Mouse (Mus musculus) left cerebral cortex, adult 8-10 months (tissue): ENCODE measurements around the gene Brwd1. TPM values are rescaled to one million over a fixed set of nuclear protein-coding genes. Genes with fewer than 3 reads are reported as not detected.
"Not testable (repeated sequence)": the region's sequence is repeated elsewhere in the genome, so short reads cannot be mapped to it uniquely, and the experiment has no call there.

ENCODE experiments used
- DNase-seq, 2 experiments: peaks; one replicate each; pipeline ENCODE4 v3.0.0; 2022; ENCODE audit warnings: low spot score in 2 of 2
- microRNA-seq, 2 experiments: library from miRNA; unstranded; fragments of <30 nt; microRNA quantifications; one replicate each; pipeline ENCODE4 v1.2.0; 2022
- total RNA-seq, 4 experiments: library from RNA; stranded (reverse); gene quantifications; 2 replicates each; pipeline ENCODE4 v1.2.4; 2022

The Brwd1 gene
- total RNA-seq, 4 experiments from 2014 or later = 140 to 158 (median 147) TPM

DNA sequence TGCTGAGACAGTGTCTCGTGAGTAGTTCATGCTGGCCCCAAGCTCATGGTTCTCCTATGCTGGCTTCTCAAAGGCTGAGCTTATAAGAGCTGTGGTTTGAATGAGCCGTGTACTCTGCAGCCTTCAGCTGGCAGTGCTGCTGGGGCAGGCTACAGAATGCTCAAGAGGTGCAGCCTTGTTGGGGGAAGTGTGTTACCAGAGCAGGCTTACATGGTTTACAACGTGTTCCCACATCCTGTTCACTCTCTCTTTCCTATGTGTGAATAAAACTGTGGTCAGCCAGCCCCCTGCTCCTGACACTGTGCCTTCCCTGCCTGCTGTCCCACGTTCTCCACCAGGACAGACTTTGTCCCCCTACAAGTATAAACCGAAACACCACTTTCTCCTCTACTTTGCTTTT, 97.4 kb downstream of the Brwd1 start:
- no peak for DNase-seq

- no peak for DNase-seq
These were observed 98.7 kb downstream of the Brwd1 start for GRCm38 (mm10) chr16:95983601-95984000.

- no peak for DNase-seq
These were observed 111.5 kb downstream of the Brwd1 start for GRCm38 (mm10) chr16:95970841-95971240.

- no peak for DNase-seq
These were observed 114.9 kb downstream of the Brwd1 start for GRCm38 (mm10) chr16:95967455-95967854.

GRCm38 (mm10) chr16:95964427-95965023, 117.8 kb downstream of the Brwd1 start:
- DNase-seq = no peak

GRCm38 (mm10) chr16:95961484-95961883, 120.8 kb downstream of the Brwd1 start:
- DNase-seq = not testable (repeated sequence)

DNA sequence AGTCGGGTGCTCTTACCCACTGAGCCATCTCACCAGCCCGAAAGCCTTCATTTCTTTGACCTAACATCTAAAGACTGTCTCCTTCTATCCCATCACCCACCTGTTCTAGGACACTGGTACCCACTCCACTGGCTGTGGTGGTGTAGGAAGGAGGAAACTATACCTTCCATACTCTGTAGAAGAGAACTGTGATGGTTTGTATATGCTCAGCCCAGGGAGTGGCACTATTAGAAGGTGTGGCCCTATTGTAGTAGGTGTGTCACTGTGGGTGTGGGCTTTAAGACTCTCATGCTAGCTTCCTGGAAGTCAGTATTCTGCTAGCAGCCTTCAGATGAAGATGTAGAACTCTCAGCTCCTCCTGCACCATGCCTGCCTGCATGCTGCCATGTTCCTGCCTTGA, 121.6 kb downstream of the Brwd1 start:
- not testable (repeated sequence) for DNase-seq

- no peak for DNase-seq
These were observed 124.2 kb downstream of the Brwd1 start for GRCm38 (mm10) chr16:95958080-95958479.

DNA sequence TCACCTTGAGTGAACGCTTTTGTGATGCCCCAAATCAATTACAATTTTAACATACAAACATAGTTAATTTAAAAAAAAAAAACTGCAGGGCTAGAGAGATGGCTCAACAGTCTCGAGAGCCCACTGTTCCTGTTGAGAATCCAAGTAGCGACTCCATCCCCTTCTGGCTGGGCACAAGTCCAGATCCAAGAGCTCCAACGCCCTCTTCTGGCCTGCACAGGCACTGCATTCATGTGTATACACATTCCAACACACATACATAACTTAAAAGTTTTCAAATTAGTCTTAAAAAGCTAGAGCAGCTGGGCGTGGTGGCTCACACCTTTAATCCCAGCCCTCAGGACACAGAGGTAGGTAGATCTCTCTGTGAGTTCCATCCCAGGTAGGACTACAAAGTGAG, 125.7 kb downstream of the Brwd1 start:
- DNase-seq = no peak

- no peak for DNase-seq
These were observed 126.5 kb downstream of the Brwd1 start for GRCm38 (mm10) chr16:95955716-95956346.

DNA sequence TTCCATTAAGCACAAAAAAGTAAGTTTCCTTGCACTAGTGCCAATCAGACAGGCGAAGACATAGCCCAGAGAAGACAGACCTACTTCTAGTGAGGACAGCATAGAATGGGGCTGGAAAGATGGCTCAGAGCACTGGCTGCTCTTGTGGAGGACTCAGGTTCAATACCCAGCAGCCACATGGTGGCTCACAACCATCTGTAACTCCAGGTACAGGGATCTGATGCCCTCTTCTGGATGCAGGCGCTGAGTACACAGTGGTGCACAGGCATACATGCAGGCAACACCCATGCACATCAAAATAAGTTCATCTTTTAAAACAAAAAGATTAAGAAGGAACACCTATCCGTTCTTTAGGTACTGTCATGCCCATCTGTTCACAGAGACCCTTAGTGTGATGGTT, 128.0 kb downstream of the Brwd1 start:
- DNase-seq = no peak

- DNase-seq = no peak
These were observed 129.1 kb downstream of the Brwd1 start for GRCm38 (mm10) chr16:95953159-95953650.

DNA sequence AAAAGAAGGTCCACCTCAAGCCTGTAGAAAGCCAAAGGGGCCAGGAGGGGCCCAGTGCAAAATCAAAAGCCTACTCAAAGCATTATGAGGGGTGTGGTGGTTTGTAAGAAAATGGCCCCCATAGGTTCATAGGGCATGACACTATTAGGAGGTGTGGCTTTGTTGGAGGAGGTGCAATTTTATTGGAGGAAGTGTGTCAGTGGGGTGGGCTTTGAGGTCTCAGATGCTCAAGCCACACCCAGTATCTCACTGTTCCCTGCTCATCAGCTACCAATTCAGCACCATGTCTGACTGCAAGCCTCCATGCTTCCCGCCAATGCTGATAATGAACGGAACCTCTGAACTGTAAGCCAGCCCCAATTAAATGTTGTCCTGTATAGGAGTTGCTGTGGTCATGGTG, 130.9 kb downstream of the Brwd1 start:
- no peak for DNase-seq

DNA sequence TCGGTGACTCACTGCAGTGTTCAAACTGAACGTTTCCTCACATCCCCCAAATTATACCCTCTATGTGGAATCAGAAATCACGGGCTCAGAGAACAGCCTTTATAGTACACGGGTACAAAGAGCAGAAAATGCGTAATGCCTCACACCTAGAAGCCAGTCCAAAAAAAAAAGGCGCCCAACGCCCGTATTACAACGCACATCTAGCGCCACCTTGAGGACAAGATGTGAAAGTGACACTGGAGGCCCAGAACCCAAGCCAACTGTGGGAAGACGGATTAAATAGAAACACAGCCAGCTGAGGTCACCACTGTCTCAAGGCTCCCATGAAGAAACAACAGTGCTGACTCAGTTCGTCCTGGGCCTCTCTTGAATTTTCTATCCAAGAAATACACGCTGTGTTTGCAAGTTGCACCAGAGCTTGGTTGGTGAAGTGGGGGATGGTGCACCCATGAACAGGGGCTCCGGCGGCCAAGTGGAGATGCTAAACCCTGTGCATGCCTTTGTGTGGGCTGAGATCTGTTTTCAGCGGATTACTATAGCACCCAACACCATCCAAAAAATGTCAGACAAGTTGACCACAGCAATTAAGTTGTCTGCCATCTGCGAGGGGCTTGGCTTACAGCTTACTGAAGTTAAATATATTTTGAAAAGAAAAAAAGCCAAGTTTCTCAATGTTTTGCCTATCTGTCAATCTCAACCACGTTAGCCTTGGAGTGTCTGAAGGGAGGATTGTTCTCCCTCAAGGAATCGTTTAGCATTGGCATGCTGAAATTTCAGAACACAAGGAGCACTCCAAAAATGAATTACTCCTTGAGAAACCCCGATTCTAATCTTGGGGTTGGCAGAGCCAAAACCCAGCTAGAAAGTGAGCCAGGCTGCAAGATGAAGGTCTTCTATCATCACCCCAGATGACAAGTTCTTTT, 136.7 kb downstream of the Brwd1 start:
- DNase-seq = peak; percentile 37 to 68

DNA sequence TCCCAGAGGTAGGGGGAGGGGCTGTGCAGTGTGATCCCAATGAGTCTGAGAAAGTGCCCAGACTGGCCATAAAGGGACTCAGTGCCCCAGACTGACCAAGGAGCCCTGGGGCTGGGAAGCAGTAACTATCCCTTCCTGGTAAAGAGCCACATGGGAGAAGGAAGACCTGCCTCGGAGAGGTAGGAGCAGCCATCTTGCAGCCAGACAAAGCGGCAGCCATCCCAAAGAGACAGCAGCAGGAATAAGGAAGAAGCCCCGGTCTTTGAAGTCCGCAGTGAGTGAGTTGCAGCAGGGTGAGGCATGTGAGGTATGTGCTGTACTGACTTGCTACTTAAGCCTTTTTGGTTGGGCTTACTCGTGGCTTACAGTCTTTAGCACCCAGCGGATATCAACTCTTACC, 139.1 kb downstream of the Brwd1 start:
- no peak for DNase-seq

Small RNA genes lying within 50 kb of the gene (microRNA-seq; reads per million reads assigned to microRNA genes)
- gene Gm27833 = 0 reads per million in 2 experiments

Other genes starting within 250 kb of the Brwd1 start
- gene Psmg1, start 91.6 kb downstream of the Brwd1 start, total RNA-seq = 10 to 100 TPM; 15.2 to 19.0 (median 17.7) TPM
- gene Hmgn1, start 45.2 kb upstream of the Brwd1 start, total RNA-seq = 10 to 100 TPM; 58.6 to 76.0 (median 62.2) TPM
- 10 to 100 TPM; 72.4 to 78.7 (median 77.5) TPM for gene Wrb, start 62.9 kb upstream of the Brwd1 start, total RNA-seq
- gene Lca5l, start 109.7 kb upstream of the Brwd1 start, total RNA-seq = 1 to 10 TPM; 1.5 to 2.0 (median 1.8) TPM
- 1 to 10 TPM; 2.3 to 4.8 (median 2.6) TPM for gene Sh3bgr, start 117.9 kb upstream of the Brwd1 start, total RNA-seq
- gene B3galt5, start 153.3 kb upstream of the Brwd1 start, total RNA-seq = 10 to 100 TPM; 40.5 to 45.0 (median 41.1) TPM